Mouse (Mus musculus) heart, adult 2 months (tissue): ENCODE measurements around the gene Stk11.

Experiments used
- CTCF ChIP-seq: fragments of 200-600 bp; IDR thresholded peaks from 2 replicates; pipeline ENCODE4 v1.8.1; 2022; ENCODE audit warnings: antibody characterized with exemption, mild to moderate bottlenecking, moderate library complexity
- EP300 ChIP-seq: fragments of 200-500 bp; IDR thresholded peaks from 2 replicates; pipeline ENCODE4 v1.6.1; 2011; ENCODE audit warnings: low read depth, low read length, control low read depth; ENCODE audit not compliant: insufficient read depth
- POLR2A ChIP-seq: fragments of 200-500 bp; IDR thresholded peaks from 2 replicates; pipeline ENCODE4 v1.6.1; 2011; ENCODE audit warnings: mild to moderate bottlenecking, low read depth, low read length, control low read depth; ENCODE audit not compliant: insufficient read depth

DNA sequence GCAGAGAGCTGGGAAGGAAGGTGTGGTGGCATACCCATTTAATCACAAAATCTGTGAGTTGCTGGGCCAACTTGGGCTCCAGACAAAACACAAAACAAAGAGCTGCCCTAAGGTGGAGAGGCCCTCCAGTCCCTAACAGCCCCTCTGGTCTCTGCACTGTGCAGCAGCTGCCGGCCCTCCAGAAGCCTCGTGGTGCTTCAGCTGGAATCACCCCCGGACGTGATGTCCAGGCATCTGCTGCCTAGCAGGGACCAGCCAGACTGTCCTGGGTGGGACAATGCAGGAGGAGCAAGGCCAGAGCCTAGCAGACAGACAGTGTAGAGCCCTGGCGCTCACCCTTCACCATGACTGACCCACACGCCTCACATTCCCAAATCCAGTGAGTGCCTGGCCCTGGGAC is 24.1 kb upstream of the Stk11 start:
- TF ChIP-seq EP300 (no peak), POLR2A (no peak), CTCF (no peak)
